Mouse (Mus musculus): ENCODE data around the gene Rab3b. TPM values are rescaled to one million over a fixed set of nuclear protein-coding genes. Genes with fewer than 3 reads are reported as not detected.

The Rab3b gene
- polyA plus RNA-seq (2014; fragmentation: Nextera tagmentation; extraction: Ambion mirVana), result 14.5 and 16.9 TPM in 2 replicates

DNA sequence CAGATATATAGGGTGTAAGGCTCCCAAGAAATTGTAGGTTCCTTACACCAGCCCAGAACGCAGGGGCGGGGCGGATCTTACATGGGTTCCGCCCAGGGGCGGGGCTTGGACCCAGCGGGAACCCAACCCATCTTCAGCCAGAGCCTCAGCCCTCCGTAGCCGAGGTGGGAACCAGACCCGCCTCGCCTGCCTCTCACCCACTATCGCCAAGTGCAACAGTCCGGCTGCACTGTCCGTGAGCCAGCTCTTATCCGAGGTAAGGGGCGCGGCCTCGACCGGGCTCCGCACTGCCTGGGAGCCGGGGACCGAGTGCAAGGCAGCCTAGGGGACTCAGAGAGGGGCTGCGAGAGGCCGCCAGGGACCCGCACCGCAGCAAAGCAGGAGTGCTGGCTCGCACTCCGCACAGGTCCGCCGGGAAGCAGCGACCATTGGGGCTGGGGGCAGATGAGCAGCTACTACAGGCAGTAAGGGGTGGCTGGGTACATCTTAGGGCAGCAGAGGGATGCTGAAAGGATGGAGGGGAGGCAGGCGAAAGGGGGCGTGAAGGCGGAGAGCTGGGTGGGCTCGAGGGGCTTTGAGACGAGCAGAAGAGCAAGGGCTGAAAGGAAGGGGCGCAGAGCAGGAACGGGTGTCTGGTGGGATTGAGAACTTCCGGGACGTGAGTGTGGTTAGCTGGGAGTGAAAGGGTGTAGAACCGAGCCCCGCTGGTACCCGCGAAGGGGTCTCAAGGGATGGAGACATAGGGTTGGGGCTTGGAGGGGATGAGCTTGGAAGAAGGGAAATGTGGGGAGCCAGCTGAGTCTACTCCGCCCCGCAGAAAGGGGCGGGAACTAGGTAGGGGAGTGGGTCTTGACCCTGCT lies at the start of gene Rab3b:
Gene Rab3b (plus strand): TSS at position 101 of the 860 bp plus-strand sequence.
- H3K27me3 ChIP-seq (replicated peaks; ENCODE audit: control insufficient read depth, insufficient read depth, low read length), result no peaks in the 10 kb centered on the region
- no peak within 1 kb of the TSS for H3K27ac ChIP-seq (ENCODE audit: low read depth)
- H3K4me2 ChIP-seq (ENCODE audit: low read length), result peak within 1 kb of the TSS; percentile 92
- no peaks in the 10 kb centered on the region for H3K4me1 ChIP-seq (replicated peaks; ENCODE audit: control insufficient read depth, insufficient read depth, low read length)
- peak within 1 kb of the TSS; percentile 53 for H3K4me3 ChIP-seq (ENCODE audit: low read depth, low read length)
- ATAC-seq (replicated peaks; ENCODE audit: low FRiP score, low TSS enrichment, low read depth), result peak; percentile 92
- under 1% methylated on average over 46 of the region's 46 CpGs for WGBS
- H3K36me3 ChIP-seq (ENCODE audit: control insufficient read depth, insufficient read depth, low read length), result no peaks in the 10 kb centered on the region
- peak within 1 kb of the TSS; percentile 34 for H3K9ac ChIP-seq (ENCODE audit: low read length)
- no peaks in the 10 kb centered on the region for H3K9me3 ChIP-seq (ENCODE audit: control insufficient read depth, low read length)
- DNase-seq (ENCODE audit: low spot score), result peak; percentile 83

DNA sequence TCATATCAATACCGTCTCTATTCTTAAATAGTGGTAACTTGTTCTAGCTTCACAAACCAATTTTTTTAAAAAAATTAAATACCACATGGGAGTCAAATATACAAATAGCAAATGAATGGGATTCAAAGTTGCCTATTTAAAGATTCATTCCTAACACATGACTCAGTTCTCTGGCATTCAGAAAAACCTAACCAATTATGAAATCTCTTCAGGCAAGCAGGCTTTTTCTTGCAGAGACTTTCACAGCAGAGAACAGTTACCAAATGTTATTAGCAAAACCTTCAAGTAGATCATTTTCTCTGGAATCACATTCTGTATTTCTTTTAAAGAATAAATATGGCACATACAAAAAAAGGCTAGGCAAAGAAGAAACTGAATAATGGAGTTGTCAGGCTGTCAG lies 48.2 kb upstream of the Rab3b start:
- H3K9ac ChIP-seq (ENCODE audit: low read length), result no peak overlapping the region
- H3K27me3 ChIP-seq (replicated peaks; ENCODE audit: control insufficient read depth, insufficient read depth, low read length), result no peaks in the 10 kb centered on the region
- H3K4me3 ChIP-seq (ENCODE audit: low read depth, low read length), result no peak overlapping the region
- no peak overlapping the region for H3K27ac ChIP-seq (ENCODE audit: low read depth)
- no peak for ATAC-seq (replicated peaks; ENCODE audit: low FRiP score, low TSS enrichment, low read depth)
- H3K9me3 ChIP-seq (ENCODE audit: control insufficient read depth, low read length), result no peaks in the 10 kb centered on the region
- DNase-seq (ENCODE audit: low spot score), result no peak
- peaks cover 46% of the 10 kb centered on the region for H3K36me3 ChIP-seq (ENCODE audit: control insufficient read depth, insufficient read depth, low read length)
- WGBS, result 83% methylated on average over 1 of the region's 1 CpGs
- peaks cover 20% of the 10 kb centered on the region for H3K4me1 ChIP-seq (replicated peaks; ENCODE audit: control insufficient read depth, insufficient read depth, low read length)
- H3K4me2 ChIP-seq (ENCODE audit: low read length), result no peak overlapping the region

DNA sequence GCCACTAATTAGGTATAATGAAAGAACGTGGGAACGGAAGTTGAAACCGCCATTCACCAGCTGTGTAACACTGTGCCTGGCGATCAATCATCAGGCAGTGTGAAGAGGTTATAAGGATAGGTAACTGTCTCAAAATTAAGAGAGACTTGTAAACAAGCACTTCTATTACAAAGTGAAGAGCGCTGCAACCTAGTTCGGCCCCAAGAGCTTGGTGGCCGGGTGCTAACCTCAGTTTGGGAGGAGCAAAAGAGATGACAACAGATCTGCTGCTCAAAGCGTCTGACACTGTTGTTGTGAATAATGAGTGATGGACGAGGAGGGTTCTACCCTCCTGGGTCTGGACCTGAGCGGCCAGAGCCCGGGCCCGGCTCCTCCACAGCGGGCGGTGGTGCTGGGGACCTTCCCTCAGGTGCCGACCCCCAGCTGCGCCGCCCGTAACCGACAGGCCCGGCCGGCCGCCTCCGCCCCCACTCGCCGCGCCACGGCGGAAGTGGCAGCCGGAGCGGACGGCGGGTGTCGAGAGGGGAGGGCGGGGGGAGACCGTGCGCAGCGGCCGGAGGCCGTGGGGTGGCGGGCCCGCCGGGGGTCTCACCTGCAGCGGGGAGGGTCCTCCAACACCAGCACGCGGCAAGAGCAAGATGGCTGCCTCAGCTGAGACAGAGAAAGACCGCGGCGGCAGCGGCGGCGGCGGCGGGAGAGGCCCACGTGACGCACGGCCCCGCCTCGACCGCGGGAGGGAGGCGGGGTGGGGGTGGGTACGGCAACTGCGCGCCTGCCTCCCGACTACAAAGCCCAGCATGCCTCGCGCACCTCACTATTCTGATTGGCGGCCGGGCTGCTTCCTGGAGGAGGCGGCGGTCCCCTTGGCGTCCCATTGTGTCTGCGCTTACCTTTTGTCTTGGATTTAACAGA lies 45.7 kb upstream of the Rab3b start, which contains the start of gene Btf3l4:
Gene Btf3l4 (minus strand): TSS at position 699 of the 912 bp plus-strand sequence.
- no peaks in the 10 kb centered on the region for H3K9me3 ChIP-seq (ENCODE audit: control insufficient read depth, low read length)
- ATAC-seq (replicated peaks; ENCODE audit: low FRiP score, low TSS enrichment, low read depth), result peak; percentile 95
- peaks cover 21% of the 10 kb centered on the region for H3K36me3 ChIP-seq (ENCODE audit: control insufficient read depth, insufficient read depth, low read length)
- H3K9ac ChIP-seq (ENCODE audit: low read length), result peak within 1 kb of the TSS; percentile 98
- H3K4me1 ChIP-seq (replicated peaks; ENCODE audit: control insufficient read depth, insufficient read depth, low read length), result peaks cover 31% of the 10 kb centered on the region
- peak within 1 kb of the TSS; percentile 97 for H3K27ac ChIP-seq (ENCODE audit: low read depth)
- peak within 1 kb of the TSS; percentile 97 for H3K4me3 ChIP-seq (ENCODE audit: low read depth, low read length)
- under 1% methylated on average over 72 of the region's 73 CpGs for WGBS
- peak within 1 kb of the TSS; percentile 62 for H3K4me2 ChIP-seq (ENCODE audit: low read length)
- peak; percentile 94 for DNase-seq (ENCODE audit: low spot score)
- H3K27me3 ChIP-seq (replicated peaks; ENCODE audit: control insufficient read depth, insufficient read depth, low read length), result no peaks in the 10 kb centered on the region

DNA sequence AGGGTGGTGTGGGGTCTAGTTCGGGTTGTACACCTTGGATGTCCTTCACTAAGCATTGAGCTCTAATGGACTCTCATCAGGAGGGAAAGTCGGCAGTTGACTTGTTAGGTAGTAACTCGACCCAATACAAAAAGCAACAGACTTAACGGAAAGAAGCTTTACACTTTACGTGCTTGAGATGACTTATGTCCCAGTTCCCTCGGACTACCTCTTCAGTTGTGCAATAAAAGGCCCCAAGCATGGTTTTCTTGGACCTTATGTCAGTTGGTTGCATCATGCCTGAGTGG lies 45.1 kb upstream of the Rab3b start:
- Histone ChIP-seq H3K4me1 (replicated peaks; ENCODE audit: control insufficient read depth, insufficient read depth, low read length) (peaks cover 31% of the 10 kb centered on the region), H3K9ac (ENCODE audit: low read length) (peak overlapping the region; percentile 98), H3K36me3 (ENCODE audit: control insufficient read depth, insufficient read depth, low read length) (peaks cover 17% of the 10 kb centered on the region), H3K9me3 (ENCODE audit: control insufficient read depth, low read length) (no peaks in the 10 kb centered on the region), H3K4me3 (ENCODE audit: low read depth, low read length) (peak overlapping the region; percentile 97), H3K27ac (ENCODE audit: low read depth) (peak overlapping the region; percentile 97), H3K27me3 (replicated peaks; ENCODE audit: control insufficient read depth, insufficient read depth, low read length) (no peaks in the 10 kb centered on the region), H3K4me2 (ENCODE audit: low read length) (peak overlapping the region; percentile 62)
- DNase-seq (ENCODE audit: low spot score) (no peak), ATAC-seq (replicated peaks; ENCODE audit: low FRiP score, low TSS enrichment, low read depth) (no peak)
- WGBS, result 0% methylated on average over 6 of the region's 6 CpGs

DNA sequence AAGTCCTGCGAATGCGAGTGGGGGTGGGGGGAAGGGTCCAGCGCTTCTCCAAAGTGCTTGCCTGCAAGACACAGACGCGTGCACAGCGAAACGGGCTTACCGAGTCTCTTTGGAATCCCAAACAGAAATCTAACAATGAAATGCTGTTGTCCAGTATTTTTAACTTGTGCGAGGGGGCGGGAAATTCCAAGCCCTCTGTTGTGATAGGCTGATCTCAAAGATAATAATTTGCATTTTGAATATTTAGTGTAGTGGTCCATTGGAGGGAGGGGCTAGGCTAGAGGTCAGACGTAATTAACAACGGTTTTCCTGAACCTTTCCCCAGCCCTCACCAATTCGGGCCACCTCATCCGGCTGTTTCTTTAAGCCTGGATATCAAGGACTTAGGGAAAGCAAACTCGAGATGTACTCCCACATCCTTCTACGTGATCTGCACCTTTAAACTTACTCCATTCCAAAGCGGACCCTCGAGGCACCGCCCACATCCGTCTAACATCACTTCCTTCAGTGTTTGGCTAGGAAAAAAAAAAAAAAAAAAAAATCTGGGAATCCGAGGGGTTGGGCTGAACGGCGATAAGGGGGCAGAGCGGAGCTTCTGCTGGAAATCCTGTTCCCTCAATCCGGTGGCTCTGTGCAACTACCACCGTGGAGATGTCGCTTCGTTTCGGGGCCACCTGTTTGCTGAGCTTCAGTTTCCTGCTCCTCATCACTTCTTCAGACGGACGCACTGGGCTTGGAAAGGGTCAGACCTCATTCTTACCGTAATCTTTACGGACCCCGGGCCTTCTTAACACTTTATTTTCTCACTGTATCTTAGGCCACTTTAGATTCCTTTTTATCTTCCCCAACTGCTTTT lies 44.5 kb upstream of the Rab3b start, which contains the start of gene Txndc12:
Gene Txndc12 (plus strand): TSS at position 487 of the 856 bp plus-strand sequence.
- H3K4me1 ChIP-seq (replicated peaks; ENCODE audit: control insufficient read depth, insufficient read depth, low read length), result peaks cover 31% of the 10 kb centered on the region
- WGBS, result under 1% methylated on average over 34 of the region's 34 CpGs

DNA sequence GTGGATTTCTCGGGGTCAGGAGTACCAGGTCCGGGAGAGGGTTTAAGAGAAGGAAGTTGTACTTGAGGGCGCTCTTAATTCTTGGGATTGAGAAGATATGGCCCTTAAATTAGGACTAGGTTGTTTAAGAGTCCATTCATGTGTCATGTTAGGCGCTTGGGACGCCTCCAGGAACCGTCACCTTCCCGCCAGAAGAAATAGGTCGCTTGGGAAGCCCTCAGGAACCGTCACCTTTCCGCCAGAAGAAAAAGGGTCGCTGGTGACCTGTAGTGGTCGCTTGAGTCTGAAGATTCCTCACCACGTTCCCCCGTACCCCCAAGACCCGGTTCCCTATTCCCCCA lies 43.9 kb upstream of the Rab3b start:
- H3K27ac ChIP-seq (ENCODE audit: low read depth), result peak overlapping the region; percentile 97
- H3K27me3 ChIP-seq (replicated peaks; ENCODE audit: control insufficient read depth, insufficient read depth, low read length), result no peaks in the 10 kb centered on the region
- H3K9me3 ChIP-seq (ENCODE audit: control insufficient read depth, low read length), result no peaks in the 10 kb centered on the region
- DNase-seq (ENCODE audit: low spot score), result peak; percentile 63
- peak overlapping the region; percentile 62 for H3K4me2 ChIP-seq (ENCODE audit: low read length)
- peak overlapping the region; percentile 98 for H3K9ac ChIP-seq (ENCODE audit: low read length)
- peaks cover 31% of the 10 kb centered on the region for H3K4me1 ChIP-seq (replicated peaks; ENCODE audit: control insufficient read depth, insufficient read depth, low read length)
- H3K4me3 ChIP-seq (ENCODE audit: low read depth, low read length), result peak overlapping the region; percentile 97
- peaks cover 5% of the 10 kb centered on the region for H3K36me3 ChIP-seq (ENCODE audit: control insufficient read depth, insufficient read depth, low read length)
- ATAC-seq (replicated peaks; ENCODE audit: low FRiP score, low TSS enrichment, low read depth), result no peak
- 1% methylated on average over 15 of the region's 15 CpGs for WGBS

More for the DNA sequence above, 44.5 kb upstream of the Rab3b start, which contains the start of gene Txndc12:
- peak; percentile 97 for DNase-seq (ENCODE audit: low spot score)
- Histone ChIP-seq H3K9me3 (ENCODE audit: control insufficient read depth, low read length) (no peaks in the 10 kb centered on the region), H3K36me3 (ENCODE audit: control insufficient read depth, insufficient read depth, low read length) (peaks cover 11% of the 10 kb centered on the region), H3K27me3 (replicated peaks; ENCODE audit: control insufficient read depth, insufficient read depth, low read length) (no peaks in the 10 kb centered on the region), H3K27ac (ENCODE audit: low read depth) (peak within 1 kb of the TSS; percentile 97), H3K4me2 (ENCODE audit: low read length) (peak within 1 kb of the TSS; percentile 62), H3K4me3 (ENCODE audit: low read depth, low read length) (peak within 1 kb of the TSS; percentile 97), H3K9ac (ENCODE audit: low read length) (peak within 1 kb of the TSS; percentile 98)
- ATAC-seq (replicated peaks; ENCODE audit: low FRiP score, low TSS enrichment, low read depth), result peak; percentile 82

DNA sequence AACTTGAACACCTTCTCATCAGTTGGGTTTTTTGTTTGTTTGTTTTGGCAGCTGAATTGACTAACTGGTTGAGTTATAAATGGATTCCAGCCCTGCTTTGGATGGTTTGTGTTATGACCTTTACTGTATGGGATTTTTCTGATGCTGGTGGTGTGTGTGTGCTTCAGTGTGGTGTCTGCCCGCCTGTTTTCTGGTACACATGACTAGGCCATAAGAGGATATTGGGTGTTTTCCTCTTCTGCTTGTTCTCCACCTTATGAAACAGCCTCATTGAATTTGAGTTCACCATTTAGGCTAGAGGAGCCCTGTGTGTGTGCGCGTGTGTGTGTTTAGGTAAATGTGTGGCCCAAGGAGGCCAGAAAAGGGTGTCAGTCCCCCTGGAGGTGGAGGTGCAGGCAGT lies 43.4 kb upstream of the Rab3b start:
- Histone ChIP-seq H3K9me3 (ENCODE audit: control insufficient read depth, low read length) (no peaks in the 10 kb centered on the region), H3K9ac (ENCODE audit: low read length) (peak overlapping the region; percentile 98), H3K4me2 (ENCODE audit: low read length) (peak overlapping the region; percentile 62), H3K4me3 (ENCODE audit: low read depth, low read length) (peak overlapping the region; percentile 97), H3K36me3 (ENCODE audit: control insufficient read depth, insufficient read depth, low read length) (no peaks in the 10 kb centered on the region), H3K27ac (ENCODE audit: low read depth) (peak overlapping the region; percentile 97), H3K27me3 (replicated peaks; ENCODE audit: control insufficient read depth, insufficient read depth, low read length) (no peaks in the 10 kb centered on the region), H3K4me1 (replicated peaks; ENCODE audit: control insufficient read depth, insufficient read depth, low read length) (peaks cover 31% of the 10 kb centered on the region)
- ATAC-seq (replicated peaks; ENCODE audit: low FRiP score, low TSS enrichment, low read depth) (no peak), DNase-seq (ENCODE audit: low spot score) (no peak)
- 53% methylated on average over 3 of the region's 3 CpGs for WGBS

DNA sequence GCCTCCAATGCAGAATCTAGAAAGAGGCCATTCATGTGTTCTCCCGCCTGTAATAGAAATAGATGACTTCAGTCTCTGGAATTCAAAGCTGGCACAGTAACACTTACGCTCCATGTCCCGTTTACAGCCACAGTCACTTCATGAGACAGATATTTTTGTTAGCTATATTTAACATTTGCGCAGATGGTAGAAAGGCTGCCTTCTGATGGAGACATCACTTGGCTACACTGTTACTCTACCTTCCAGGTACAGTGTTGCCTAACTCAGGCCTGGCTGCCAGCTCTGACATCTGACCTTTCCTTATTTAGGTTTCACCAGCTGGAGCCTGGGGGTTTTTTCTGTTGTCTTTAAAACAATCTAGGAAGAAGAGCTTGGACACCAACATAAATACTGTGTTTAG lies 40.8 kb upstream of the Rab3b start:
- no peak overlapping the region; the same call in 1 of the 2 replicates for H3K27ac ChIP-seq (ENCODE audit: low read depth)
- no peaks in the 10 kb centered on the region for H3K36me3 ChIP-seq (ENCODE audit: control insufficient read depth, insufficient read depth, low read length)
- H3K9ac ChIP-seq (ENCODE audit: low read length), result no peak overlapping the region
- DNase-seq (ENCODE audit: low spot score) (no peak), ATAC-seq (replicated peaks; ENCODE audit: low FRiP score, low TSS enrichment, low read depth) (no peak)
- H3K4me1 ChIP-seq (replicated peaks; ENCODE audit: control insufficient read depth, insufficient read depth, low read length), result peaks cover 17% of the 10 kb centered on the region
- no peak overlapping the region for H3K4me2 ChIP-seq (ENCODE audit: low read length)
- H3K27me3 ChIP-seq (replicated peaks; ENCODE audit: control insufficient read depth, insufficient read depth, low read length), result no peaks in the 10 kb centered on the region
- H3K9me3 ChIP-seq (ENCODE audit: control insufficient read depth, low read length), result no peaks in the 10 kb centered on the region
- WGBS, result 71% methylated on average over 4 of the region's 4 CpGs
- no peak overlapping the region for H3K4me3 ChIP-seq (ENCODE audit: low read depth, low read length)

Measured in intestine, embryonic 14.5 days (tissue).